Mouse (Mus musculus) frontal cortex, adult 2 months (tissue): ENCODE results near the gene Ppp1r13l. TPM values are rescaled to one million over a fixed set of nuclear protein-coding genes. Genes with fewer than 3 reads are reported as not detected.

Experiments
- DNase-seq, 2 experiments: peaks; one replicate each; pipeline ENCODE4 v3.0.0; 2022; ENCODE audit warnings: low spot score in 1 of 2; ENCODE audit errors: extremely low spot score in 1 of 2
- polyA plus RNA-seq: library from polyadenylated mRNA; depleted of rRNA; stranded (reverse); fragments of >200 nt; gene quantifications from 2 replicates; pipeline ENCODE4 v1.2.3, GENCODE M21; 2012

The Ppp1r13l gene
- polyA plus RNA-seq, 1 experiment: 5.5 TPM

GRCm38 (mm10) chr7:19335583-19335982 is 24.0 kb upstream of the Ppp1r13l start:
- no peak for DNase-seq

- DNase-seq: peak in 1 of 2 experiments; percentile 61
Observed at GRCm38 (mm10) chr7:19337122-19337521, 22.4 kb upstream of the Ppp1r13l start.

GRCm38 (mm10) chr7:19338060-19338459 is 21.5 kb upstream of the Ppp1r13l start:
- DNase-seq: no peak

GRCm38 (mm10) chr7:19338596-19338995 is 21.0 kb upstream of the Ppp1r13l start:
- DNase-seq: no peak

- no peak for DNase-seq
Observed at GRCm38 (mm10) chr7:19341250-19341649, 18.3 kb upstream of the Ppp1r13l start.

GRCm38 (mm10) chr7:19341761-19342409 is 17.7 kb upstream of the Ppp1r13l start:
- peak in 1 of 2 experiments; percentile 65 for DNase-seq

GRCm38 (mm10) chr7:19342481-19343027 is 17.0 kb upstream of the Ppp1r13l start:
- DNase-seq: peak; percentile 75 to 98

GRCm38 (mm10) chr7:19343210-19343808 is 16.2 kb upstream of the Ppp1r13l start:
- DNase-seq: peak in 1 of 2 experiments; percentile 83

GRCm38 (mm10) chr7:19344237-19344847 is 15.2 kb upstream of the Ppp1r13l start, which contains the start of gene Ercc1:
Ercc1 (plus strand) TSS chr7:19344778.
- DNase-seq: peak in 1 of 2 experiments; percentile 56

GRCm38 (mm10) chr7:19344938-19345471 is 14.5 kb upstream of the Ppp1r13l start:
- peak; percentile 94 to 97 for DNase-seq

- no peak for DNase-seq
Observed at GRCm38 (mm10) chr7:19349188-19349915, 10.2 kb upstream of the Ppp1r13l start.

- DNase-seq: no peak
Observed at GRCm38 (mm10) chr7:19350221-19350620, 9.3 kb upstream of the Ppp1r13l start.

- DNase-seq: no peak
Observed at GRCm38 (mm10) chr7:19354991-19355390, 4.6 kb upstream of the Ppp1r13l start.

- no peak for DNase-seq
Observed at GRCm38 (mm10) chr7:19356311-19356710, 3.2 kb upstream of the Ppp1r13l start.

- DNase-seq: no peak
Observed at GRCm38 (mm10) chr7:19357381-19358375, 1.9 kb upstream of the Ppp1r13l start.

GRCm38 (mm10) chr7:19358634-19359033 is 915 bp upstream of the Ppp1r13l start:
- DNase-seq: no peak

GRCm38 (mm10) chr7:19359892-19360641 is 518 bp downstream of the Ppp1r13l start:
- peak; percentile 73 to 81 for DNase-seq

GRCm38 (mm10) chr7:19360944-19361343 is 1.4 kb downstream of the Ppp1r13l start:
- DNase-seq: peak; percentile 92 to 93

GRCm38 (mm10) chr7:19361720-19362119 is 2.2 kb downstream of the Ppp1r13l start:
- peak in 1 of 2 experiments; percentile 83 for DNase-seq
